Mouse (Mus musculus) megakaryocyte, adult 5-6 weeks (primary cell): ENCODE results near the gene Mixl1. TPM values are rescaled to one million over a fixed set of nuclear protein-coding genes. Genes with fewer than 3 reads are reported as not detected.

Source experiments
- ATAC-seq: 2 replicates; pipeline ENCODE4 v1.8.0; 2016; ENCODE audit warnings: mild to moderate bottlenecking, inconsistent platforms; ENCODE audit not compliant: poor library complexity, severe bottlenecking
- total RNA-seq, 2 experiments: library from RNA; stranded (forward) in 1 of 2; stranded (reverse) in 1 of 2; fragments of 153-499, 151-499 nt in 1 of 2; fragments of 221-1000, 200-1000 nt in 1 of 2; gene quantifications; 2 replicates each; pipeline versions ENCODE4 v1.2.3 to v1.2.4; 2015 to 2017

Gene Mixl1
- total RNA-seq (2015), result not detected in 2 replicates
- not detected in 2 replicates for total RNA-seq (2017)

DNA sequence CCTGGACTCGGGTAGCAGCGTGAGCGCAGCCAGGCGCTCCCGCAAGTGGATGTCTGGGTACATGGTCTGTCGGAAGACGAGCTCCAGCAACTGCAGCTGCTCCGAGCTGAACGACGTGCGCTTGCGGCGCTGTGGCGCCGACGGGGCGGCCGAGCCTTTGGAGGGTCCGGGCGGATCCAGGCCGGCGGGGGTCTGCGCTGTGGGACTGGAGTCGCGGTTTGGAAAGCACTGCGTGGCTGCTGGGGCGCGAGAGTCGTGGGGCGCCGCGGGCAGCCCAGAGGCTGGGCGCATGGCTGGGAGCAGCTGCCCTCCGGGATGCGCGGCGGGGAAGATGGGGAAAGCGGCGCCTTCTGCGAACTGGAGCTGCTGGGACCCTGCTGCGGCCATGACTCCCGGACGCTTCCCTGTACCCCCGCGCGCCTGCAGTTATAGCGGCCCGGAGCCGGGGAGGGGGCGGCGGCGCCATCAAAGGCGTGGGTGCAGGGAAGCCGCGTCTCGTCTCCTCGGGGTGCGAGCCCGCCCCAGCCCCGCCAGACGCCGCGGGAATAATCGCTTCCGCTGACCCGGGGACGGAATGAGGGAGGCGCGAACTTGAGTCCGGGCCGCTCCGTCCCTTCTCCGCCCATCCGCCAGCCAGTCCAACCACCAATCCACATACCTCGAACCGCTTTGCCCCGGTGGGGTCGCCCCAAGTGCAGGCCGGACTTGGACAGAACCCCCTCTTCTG, at the start of gene Mixl1:
Gene Mixl1 (minus strand): TSS at position 409 of the 727 bp plus-strand sequence.
- 0 out of 2 replicates have a peak, but pooled peaks have one; percentile 10 for ATAC-seq

DNA sequence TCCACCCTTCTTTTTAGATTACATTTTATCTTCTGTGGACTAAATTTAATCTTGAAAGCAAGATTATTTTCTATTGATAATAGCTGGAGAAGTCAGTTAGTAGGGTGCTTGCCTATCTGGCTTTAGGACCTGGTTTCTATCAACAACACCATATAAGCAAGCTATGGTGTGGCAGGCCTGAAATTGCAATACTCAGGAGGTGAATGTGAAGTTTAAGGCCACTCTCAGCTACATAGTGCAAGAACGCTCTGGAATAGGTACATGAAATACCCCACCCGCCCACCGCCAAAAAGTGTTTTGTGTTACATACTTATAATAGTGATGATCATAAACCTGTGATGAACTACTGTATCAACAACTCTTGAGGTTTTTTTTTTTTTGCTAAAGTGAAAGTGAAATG, 32.4 kb upstream of the Mixl1 start:
- ATAC-seq, result no peak

DNA sequence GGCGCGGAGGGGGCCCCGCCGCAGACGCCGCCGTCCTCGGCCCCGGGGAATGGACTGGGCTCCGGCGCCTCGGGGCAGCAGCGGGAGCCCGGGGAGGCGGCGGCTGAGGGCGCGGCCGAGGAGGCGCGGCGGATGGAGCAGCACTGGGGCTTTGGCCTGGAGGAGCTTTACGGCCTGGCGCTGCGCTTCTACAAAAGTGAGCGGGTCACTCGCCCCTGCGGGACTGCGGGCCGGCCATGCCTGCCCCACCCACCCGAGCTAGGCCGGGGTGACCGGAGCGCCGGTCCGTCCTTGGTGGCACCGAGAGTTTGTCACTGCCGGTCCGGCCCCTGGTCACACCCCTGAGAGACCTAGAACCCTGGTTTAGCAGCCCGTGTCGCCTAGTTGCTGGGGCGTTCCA, 29.3 kb upstream of the Mixl1 start:
- peak; percentile 34 for ATAC-seq

DNA sequence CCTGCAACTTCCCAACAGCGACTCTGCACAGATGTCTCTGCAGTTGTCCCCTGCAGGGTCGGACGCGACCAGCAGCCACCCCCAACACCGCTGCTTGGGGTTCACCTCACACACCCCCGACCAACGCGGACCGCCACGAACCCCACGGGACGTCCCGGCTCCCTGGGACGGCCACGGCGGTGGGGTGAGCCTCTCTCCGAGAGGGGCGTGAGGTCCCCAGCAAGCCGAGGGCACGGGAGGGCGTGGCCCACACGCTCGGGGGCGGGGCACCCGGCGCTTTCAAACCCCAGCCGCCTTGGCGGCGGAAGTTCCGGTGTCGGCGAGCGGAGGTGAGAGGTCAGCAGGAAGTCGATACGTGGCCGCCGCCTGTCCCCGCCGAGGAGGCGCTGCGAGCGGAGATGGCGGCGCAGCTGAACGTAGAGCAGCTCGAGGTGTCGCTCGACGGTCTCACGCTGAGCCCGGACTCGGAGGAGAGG, 28.9 kb upstream of the Mixl1 start, which contains the start of gene Acbd3:
Gene Acbd3 (plus strand): TSS at position 340 of the 476 bp plus-strand sequence.
- peak; percentile 97 for ATAC-seq

DNA sequence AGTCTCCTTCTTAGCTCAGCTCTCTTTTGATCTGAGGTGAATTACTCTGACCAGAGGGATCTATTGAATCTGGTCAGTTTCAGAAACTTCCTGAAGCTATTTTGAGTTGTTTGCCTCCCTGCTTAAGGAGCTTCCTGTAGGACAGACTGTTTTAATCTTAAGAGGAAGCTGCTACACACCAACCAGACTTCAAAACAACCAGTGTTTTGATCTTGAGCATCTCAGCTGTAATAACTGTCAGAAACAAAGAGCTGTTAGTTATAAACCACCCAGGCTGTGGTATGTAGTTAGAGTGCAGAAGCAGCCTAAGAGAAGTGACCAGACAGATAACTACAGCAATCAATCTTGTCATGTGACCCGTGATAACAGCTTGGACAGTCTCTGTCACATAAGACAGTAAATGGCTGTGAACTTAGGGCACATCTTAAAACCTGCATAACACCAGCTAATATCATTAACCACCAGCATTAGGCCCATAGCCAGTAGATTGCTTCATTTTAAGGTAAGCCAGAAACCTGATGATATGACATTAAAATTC, 26.9 kb upstream of the Mixl1 start:
- ATAC-seq, result no peak

DNA sequence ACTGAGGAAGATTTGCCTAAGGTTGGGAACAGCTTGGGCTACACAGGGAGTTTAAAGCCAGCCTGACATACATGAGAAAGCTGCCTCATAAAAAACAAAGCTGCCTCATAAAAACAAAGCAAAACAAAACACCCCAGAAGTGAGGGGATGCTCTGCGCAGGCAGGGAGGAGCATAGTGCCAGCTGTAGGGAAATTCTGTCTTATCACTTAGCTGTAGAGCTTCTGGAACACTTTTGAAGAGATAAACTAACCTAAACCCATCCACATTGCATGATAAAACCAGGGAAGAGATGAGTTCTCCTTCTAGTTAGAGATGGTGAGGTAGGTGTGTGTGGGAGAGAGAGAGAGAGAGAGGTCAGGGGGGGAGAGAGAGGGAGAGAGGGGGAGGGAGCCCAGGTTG, 25.8 kb upstream of the Mixl1 start:
- ATAC-seq, result no peak

DNA sequence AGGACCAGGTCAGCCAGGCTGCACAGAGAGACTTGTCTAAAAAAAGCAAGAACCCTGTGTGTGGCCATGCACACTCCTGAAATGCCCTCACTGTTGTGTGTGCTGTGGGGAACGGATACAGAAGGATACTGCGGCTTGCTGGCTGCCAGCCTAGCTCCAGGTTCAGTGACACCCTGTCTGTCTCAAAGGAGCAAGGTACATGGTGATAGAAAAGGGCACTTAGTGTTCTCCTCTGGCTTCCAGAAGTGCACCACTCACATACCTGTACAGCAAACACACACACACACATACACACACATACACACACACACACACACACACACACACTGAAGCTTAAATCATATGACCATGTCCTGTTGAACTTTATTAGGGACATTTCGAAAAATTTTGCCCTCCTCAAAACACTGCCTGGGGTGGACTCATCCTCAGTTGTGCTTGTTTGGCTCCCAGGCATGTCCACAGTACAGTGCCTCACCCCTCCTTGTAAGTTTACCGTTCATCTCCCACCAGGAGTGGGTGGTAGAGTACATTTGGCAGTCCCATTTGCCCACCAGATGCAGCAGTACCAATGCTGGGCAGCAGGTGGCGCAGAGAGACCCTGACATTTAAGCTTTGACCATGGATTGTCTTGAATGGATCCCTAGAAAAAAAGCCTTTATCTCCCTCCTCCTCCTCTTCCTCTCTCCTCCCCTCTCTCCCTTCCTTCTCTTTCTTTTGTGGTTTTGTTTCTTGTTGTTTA, 23.3 kb upstream of the Mixl1 start:
- ATAC-seq, result peak; percentile 86

DNA sequence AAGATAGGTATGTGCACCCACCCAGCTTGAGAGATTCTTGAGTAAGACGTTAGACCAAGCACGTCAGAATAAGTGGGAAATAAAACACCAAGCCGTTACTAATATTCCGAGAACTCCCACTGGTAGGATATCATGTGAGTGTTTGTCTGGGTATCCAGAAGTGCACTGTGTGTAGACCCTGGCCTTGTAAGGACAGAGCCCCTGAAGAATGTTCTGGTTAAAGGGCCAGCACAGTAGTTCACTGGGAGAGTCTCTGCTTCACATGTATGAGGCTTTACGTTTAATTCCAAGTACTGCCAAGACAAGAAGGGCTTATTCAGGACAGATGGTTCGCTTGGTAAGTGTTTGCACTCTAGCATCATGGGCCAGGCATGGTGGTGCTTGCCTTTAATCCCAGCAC, 22.6 kb upstream of the Mixl1 start:
- ATAC-seq, result no peak

DNA sequence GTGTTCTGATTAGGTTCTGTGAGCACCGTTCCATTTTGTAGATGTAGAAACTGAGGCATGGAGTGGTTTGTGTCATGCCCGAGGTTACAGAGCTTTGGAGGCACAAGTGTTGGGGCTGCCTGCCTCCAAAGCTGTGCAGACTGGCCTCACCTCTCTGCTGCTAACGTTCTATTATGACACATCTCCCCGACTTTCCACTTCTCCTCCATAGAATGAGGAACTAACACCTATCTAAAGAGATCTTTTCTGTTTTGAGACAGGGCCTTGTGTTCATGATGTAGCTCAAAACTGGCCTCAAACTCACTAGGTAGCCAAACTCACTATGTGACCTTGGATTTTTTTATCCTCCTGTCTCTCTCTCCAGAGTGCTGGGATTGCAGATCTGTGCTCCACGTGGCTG, 21.9 kb upstream of the Mixl1 start:
- peak; percentile 87 for ATAC-seq

DNA sequence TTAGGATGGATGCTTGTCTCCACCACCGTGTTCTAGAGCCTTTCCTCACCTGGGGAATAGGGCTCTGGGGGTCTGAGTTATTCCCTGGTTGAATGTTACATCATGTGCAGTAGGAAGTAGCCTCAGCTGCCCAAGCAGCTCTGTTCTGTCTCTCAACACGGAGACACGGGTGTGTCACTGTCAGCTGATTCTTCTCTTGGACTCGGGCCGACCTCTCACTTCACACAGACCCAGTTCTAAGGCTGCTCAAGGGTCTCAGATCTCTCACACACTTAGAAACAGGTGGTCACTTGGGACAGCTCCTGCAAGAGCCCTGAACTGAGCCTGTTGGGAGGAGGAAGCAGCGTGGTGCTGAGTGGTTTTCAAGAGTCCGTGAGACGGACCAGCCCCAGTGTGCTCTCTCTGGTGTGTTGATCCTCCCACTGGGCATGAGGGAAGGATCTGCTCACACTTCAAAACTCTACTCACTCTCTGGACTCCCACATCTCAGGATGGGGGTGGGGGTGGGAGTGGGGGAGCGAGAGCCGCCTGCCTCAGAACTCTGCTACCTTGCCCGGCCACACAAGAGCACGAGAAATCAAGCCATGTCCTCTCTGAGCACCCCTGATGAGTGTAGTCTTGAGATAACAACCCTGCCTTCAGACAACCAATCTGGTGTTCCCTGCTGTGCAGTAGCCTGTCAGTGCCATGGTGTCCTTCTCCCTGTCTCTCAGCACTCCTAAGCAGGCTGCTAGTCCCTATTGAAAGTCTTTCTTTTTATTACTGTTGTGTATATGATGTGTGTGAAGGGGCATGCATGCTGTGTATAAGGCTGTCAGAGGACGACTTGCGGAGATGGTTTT, 12.3 kb upstream of the Mixl1 start:
- ATAC-seq, result no peak

DNA sequence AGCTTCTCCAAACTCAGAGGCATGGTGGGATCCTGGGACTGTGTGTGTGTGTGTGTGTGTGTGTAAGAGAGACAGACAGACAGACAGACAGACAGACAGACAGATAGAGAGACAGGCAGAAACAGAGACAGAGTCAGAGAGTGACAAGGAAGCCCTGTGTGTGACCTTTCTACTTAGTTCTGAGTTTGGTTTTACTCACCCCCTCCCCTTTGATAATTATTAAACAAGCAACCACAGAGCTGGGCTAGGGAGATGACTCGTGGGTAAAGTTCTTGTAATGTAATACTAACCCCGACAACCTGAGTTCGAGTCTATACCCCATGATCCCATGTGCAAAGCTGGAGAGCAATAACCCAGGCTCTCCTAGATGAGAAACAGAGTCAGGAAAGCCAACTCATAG, 11.0 kb upstream of the Mixl1 start:
- ATAC-seq, result no peak

DNA sequence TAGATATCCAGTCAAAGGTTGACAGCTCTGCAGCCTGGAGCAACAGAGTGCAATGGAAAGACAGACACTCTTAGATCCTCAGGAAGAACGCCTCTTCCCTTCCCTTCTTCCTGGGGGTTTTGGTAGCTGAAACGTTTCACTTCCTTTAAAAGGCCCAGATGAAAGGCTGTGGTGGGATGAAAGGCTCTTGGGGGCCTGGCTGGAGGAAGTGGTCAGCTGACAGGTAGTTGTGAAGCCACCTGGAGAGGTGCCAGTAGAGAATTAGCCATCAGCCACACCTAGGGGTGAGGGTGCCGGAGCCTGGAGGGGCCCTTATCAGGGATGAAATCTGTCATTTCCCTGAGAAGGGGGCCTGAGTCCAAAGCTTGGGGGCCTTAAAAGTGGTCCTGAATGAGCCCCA, 10.5 kb upstream of the Mixl1 start:
- ATAC-seq, result peak; percentile 66

DNA sequence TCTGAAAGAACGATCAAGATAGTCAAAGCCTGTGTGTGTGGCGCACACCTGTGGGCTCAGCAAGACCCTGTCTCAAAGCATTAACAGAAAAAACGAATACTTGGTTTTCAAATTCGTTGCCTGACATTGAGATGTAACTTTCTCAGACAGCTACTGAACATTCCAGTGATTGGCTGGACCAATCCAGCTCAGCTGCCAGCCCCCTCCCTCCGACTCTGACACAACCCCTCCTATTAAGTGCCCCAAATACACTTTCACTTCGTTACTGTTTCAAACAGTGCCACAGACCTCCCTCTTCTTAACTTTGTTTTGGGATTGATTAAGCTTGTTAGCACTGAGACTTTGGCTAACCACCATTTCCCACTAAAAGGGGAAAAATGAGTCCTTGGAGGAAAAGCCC, 6.6 kb upstream of the Mixl1 start:
- no peak for ATAC-seq

DNA sequence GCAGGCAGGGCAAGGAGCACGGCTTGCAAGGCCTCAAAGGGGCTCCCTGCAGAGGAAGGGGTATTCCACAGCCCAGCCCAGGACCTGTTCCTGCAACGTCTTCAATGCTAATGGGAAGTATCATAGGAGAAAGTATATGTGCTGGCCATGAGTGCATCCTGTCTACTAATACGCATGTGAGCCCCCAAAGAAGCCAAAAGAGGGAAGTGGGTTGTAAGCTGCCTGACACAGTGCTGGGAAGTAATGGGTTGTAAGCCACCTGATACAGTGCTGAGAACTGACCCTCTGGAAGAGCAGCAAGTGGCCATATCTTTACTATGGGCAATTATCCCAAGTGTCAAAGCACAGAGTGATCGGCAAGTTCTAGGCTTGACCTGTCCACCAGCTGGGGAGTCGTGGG, 1.2 kb upstream of the Mixl1 start:
- ATAC-seq, result peak; percentile 56

DNA sequence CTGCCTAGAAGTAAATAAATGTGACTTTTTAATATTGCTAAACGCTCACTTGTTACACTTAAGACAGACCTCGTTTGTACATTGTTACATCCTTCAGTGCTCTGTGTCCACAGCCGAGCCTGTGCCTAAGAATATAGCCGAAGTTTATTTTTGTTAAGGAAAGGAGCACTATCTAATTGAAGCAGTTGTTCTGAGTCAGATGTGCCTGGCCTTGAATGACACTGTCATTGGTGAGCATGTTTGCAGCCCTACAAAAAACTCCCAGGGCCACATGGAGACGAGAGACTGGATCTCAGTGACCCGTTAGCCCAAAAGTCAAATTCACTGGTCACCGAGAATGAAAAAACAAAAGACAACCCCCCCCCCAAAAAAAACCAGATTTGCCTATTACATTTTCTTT, 5.5 kb downstream of the Mixl1 start:
- no peak for ATAC-seq

Other genes with a start within 250 kb of the Mixl1 start
- not detected in 2 replicates for gene Stum, start 213.5 kb downstream of the Mixl1 start, total RNA-seq (2015)
- not detected in 2 replicates for gene Stum, start 213.5 kb downstream of the Mixl1 start, total RNA-seq (2017)
- 38.4 and 41.6 TPM in 2 replicates for gene Parp1, start 128.1 kb downstream of the Mixl1 start, total RNA-seq (2015)
- gene Parp1, start 128.1 kb downstream of the Mixl1 start, total RNA-seq (2017), result 97.3 and 107 TPM in 2 replicates
- gene Lin9, start 55.9 kb downstream of the Mixl1 start, total RNA-seq (2015), result 30.8 and 32.5 TPM in 2 replicates
- 32.8 and 35.7 TPM in 2 replicates for gene Lin9, start 55.9 kb downstream of the Mixl1 start, total RNA-seq (2017)
- 25.2 and 27.1 TPM in 2 replicates for gene Acbd3, start 29.0 kb upstream of the Mixl1 start, total RNA-seq (2015)
- 49.8 and 52.4 TPM in 2 replicates for gene Acbd3, start 29.0 kb upstream of the Mixl1 start, total RNA-seq (2017)
- gene H3f3a, start 116.9 kb upstream of the Mixl1 start, total RNA-seq (2015), result 3,482 and 3,921 TPM in 2 replicates
- 2,689 and 3,338 TPM in 2 replicates for gene H3f3a, start 116.9 kb upstream of the Mixl1 start, total RNA-seq (2017)
- 18.1 and 21.1 TPM in 2 replicates for gene Sde2, start 154.1 kb upstream of the Mixl1 start, total RNA-seq (2015)
- gene Sde2, start 154.1 kb upstream of the Mixl1 start, total RNA-seq (2017), result 24.8 and 34.9 TPM in 2 replicates
- gene Lefty2, start 196.1 kb upstream of the Mixl1 start, total RNA-seq (2015), result not detected in 2 replicates
- not detected in 2 replicates for gene Lefty2, start 196.1 kb upstream of the Mixl1 start, total RNA-seq (2017)
- 14.5 and 16.4 TPM in 2 replicates for gene Pycr2, start 207.3 kb upstream of the Mixl1 start, total RNA-seq (2015)
- gene Pycr2, start 207.3 kb upstream of the Mixl1 start, total RNA-seq (2017), result 17.3 and 19.6 TPM in 2 replicates
- 0.60 and 1.5 TPM in 2 replicates for gene Lefty1, start 238.0 kb upstream of the Mixl1 start, total RNA-seq (2015)
- gene Lefty1, start 238.0 kb upstream of the Mixl1 start, total RNA-seq (2017), result 0.29 and 0.98 TPM in 2 replicates
- gene Tmem63a, start 245.3 kb upstream of the Mixl1 start, total RNA-seq (2015), result 35.0 and 35.5 TPM in 2 replicates
- gene Tmem63a, start 245.3 kb upstream of the Mixl1 start, total RNA-seq (2017), result 31.7 and 35.2 TPM in 2 replicates